Mouse (Mus musculus) adrenal gland, postnatal 36 days (tissue): ENCODE data around the gene Ccr8. TPM values are rescaled to one million over a fixed set of nuclear protein-coding genes. Genes with fewer than 3 reads are reported as not detected.

Experiments used
- DNase-seq, 2 experiments: peaks; one replicate each; pipeline ENCODE4 v3.0.0; 2021; ENCODE audit warnings: mixed read lengths in 1 of 2
- total RNA-seq, 2 experiments: library from RNA; stranded (reverse); gene quantifications; 2 replicates each; pipeline ENCODE4 v1.2.3; 2021

Gene Ccr8
- total RNA-seq, 2 experiments from 2014 or later: not detected

DNA sequence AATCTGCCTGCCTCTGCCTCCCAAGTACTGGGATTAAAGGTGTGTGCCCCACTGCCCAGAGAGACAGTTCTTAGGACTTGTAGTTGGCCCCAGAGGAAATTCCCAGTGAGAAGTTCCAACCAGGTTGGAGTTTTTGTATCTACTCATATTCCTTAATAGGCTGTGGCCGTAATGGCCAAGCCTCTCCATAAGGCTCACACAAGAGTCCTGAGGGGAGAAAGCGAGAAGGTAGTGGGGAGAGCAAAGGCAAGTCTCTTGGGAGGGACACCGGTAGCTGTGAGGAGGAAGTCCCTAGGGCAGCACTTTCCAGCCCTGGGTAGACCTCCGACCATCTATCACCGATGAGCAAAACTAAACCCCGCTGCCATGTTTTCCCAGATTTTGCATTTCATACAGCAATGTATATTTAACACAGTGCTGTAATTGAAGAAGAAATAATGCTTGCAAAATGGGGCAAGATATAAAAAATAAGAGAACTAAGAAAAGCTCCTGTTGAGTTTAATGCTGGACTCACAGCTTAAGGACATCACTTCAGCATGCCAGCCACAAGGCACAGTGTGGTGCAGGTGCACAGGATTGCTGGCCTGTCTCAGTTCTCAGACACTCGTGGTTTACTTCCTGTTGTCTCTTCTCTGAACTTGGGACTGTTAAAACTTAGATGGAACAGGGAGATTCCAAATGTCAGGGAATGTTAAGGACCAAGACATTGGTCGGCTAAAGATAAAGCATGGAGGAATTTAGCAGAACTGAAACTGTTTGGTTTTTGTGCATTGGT lies 41.3 kb downstream of the Ccr8 start:
- no peak for DNase-seq

DNA sequence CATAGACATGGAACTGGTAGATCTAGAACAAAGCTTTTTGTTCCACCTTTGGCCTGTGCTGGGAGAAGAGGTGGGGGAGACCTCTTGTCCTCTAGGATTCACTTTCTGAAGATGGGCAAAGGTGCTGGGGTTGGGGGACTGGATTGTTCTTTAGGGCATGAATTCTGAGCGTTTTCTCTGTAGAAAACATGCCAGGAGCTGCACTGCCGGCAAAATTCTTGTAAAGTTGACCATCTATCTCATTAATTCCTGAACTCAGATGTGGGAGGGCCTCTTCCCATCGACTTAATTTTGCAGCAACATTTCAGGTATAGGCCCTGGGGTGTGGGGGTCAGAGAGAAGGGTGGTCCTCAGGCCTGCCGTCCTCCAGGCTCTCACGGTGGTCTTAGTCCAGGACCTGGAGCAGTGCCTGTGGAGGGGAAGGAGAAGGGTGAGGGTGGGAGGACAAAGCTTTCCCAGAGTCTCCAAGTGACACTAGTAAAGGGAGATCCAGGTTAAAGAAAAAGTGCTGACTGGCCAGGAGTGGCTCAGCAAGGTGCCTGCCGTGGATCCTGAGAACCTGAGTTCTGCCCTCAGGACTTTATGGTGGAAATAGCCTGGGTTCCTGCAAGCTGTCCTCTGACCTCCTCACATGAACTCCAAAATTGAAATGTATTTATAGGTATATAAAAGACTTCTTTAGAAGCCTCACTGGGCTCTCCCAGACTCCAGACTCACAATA lies 42.0 kb downstream of the Ccr8 start:
- DNase-seq: no peak

DNA sequence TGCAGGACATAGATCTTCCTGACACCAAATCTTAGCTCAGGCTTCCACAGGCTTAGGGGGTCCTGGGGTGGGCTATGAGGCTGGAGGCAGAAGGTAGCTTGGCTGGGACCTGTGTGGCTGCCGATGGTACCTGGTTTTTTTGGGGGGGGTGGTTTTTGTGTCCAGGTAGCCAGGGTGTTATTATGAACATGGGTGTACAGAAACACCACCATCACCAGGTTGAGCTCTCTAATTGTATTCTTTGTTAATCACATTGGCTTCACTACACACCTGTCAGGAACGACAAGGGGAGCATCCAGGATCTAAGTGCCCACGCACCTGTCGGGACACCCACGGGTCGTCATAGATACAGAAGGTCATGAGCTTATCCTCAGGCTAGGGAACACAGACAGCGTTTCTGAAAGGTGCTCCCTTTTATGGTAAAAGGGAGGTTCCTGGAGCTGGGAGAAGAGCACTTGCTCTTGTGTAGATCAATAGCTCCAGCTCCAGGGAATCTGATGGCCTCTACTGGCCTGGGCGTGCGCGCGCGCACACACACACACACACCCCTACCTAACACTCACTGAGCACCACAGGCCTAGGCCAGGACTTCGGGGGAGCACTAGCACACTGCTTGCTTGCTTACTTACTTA lies 42.7 kb downstream of the Ccr8 start:
- DNase-seq: no peak

DNA sequence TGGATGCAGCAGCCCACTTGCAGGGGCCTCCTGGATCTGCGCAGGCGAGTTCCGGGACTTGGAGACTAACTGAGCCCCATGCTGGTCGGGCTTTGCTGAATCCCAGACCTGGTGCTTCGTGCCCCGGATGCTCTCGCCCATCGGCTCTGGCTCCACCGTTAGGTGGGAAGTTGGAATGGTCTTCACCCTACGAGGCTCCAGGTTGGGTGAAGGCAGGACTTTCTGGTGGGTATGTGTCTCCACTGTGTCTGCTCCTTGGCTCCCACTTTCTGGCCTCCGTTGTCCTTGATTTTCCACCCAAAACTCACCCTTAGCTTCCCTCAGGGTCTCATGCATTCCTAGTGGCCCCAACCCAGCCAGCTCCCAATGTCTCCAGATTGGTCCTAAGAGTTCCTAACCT lies 43.5 kb downstream of the Ccr8 start:
- DNase-seq: no peak

DNA sequence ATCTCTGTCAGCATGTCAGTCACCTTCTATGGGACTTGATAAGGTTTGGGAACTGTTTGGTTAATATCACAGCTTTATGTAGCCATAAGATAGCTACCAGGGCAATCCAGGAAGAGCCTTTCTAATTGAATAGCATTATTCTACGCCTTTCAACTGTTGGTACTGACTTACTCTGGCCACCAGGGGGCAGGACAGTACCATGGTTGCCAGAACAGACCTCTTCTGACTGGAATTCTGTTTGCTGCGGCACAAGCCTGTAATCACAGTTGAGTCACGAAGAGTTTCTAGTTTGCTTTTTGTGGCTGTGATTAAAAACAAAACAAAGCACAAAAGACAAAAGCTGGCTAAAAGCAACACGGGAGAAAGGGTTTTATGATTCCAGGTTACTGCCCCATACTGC lies 48.7 kb downstream of the Ccr8 start:
- peak; percentile 84 to 88 for DNase-seq

DNA sequence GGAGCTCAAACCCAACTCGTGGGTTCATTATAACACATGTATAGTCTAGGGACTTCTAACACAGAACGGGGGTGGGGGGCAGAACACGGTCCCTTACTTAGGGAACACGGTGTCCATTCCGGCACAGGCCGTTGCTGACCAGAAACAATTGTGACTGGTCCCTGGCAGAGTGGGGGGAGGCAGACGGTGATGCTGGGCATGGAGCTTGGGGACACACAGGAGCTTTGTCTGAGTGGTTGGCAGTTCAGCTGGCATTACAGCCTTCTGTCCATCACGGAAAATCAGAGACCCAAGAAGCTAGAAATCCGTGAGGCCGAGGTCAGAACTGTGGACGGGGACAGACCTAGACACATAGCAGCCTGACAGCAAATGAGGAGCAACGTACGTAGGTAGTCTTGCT lies 52.6 kb downstream of the Ccr8 start:
- no peak for DNase-seq

Other genes starting within 250 kb of the Ccr8 start
- 10 to 100 TPM; 49.1 to 53.8 TPM for gene Wdr48, start 197.2 kb upstream of the Ccr8 start, total RNA-seq
- 10 to 100 TPM; 23.5 to 31.7 TPM for gene Gorasp1, start 154.5 kb upstream of the Ccr8 start, total RNA-seq
- gene Ttc21a, start 154.5 kb upstream of the Ccr8 start, total RNA-seq: under 1 TPM in 1 of 2 experiments, not detected in 1; 0.13 TPM
- 10 to 100 TPM; 35.2 to 46.6 TPM for gene Csrnp1, start 107.5 kb upstream of the Ccr8 start, total RNA-seq
- under 1 TPM; 0.33 to 0.53 TPM for gene Xirp1, start 68.5 kb upstream of the Ccr8 start, total RNA-seq
- gene Cx3cr1, start 22.2 kb upstream of the Ccr8 start, total RNA-seq: 1 to 10 TPM; 3.4 to 6.8 TPM
- gene Slc25a38, start 18.3 kb downstream of the Ccr8 start, total RNA-seq: 10 to 100 TPM; 23.4 to 23.8 TPM
- gene Rpsa, start 35.6 kb downstream of the Ccr8 start, total RNA-seq: 100 to 1,000 TPM; 746 to 780 TPM
- under 1 TPM in 1 of 2 experiments, not detected in 1; 0.10 TPM for gene Mobp, start 57.6 kb downstream of the Ccr8 start, total RNA-seq
- gene Myrip, start 209.4 kb downstream of the Ccr8 start, total RNA-seq: 1 to 10 TPM; 5.8 to 5.9 TPM